Mouse (Mus musculus): ENCODE data around the gene Socs7.

DNA sequence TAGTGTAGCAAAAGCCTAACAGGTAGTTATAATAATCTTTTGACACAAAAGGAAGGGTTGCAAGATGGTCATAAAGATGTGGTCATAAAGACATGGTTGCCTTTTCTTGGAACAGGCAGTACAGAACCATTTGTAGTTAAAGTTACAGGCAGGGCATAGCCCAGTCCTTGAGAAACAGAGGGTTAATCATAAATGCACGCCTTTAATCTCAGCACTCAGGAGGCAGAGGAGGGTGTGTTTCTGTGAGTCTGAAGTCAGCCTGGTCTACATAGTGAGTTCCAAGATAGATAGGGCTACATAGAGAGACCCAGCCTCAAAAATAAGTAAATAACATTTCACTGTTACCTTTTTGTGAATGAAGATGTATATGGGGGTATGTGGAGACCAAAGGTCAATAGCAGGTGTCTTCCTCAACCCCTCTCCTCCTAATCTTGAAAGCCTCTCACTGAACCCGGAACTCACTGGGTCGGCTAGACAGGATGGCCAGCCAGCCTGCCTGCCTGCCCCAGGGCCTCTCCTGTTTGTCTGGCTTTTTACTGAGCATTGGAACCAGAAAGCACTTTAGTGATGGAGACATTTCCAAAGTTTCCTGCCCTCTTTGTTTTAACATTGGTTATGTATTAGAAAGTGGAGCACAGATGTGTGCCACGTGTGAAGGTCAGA lies 9.3 kb upstream of the Socs7 start:
- TF ChIP-seq POLR2A (IDR thresholded peaks at IDR 0.05; ENCODE audit: borderline replicate concordance, extremely low read depth, insufficient read depth, insufficient read length, poor library complexity, severe bottlenecking): no peak
- no peak for TF ChIP-seq CTCF (IDR thresholded peaks at IDR 0.05; ENCODE audit: borderline replicate concordance, extremely low read depth, insufficient read depth, insufficient read length)
